Mouse (Mus musculus) activated CD4-positive, CD25-positive, alpha-beta regulatory T cell, adult 9 weeks (primary cell): ENCODE measurements around the gene Cdc42bpb. TPM values are rescaled to one million over a fixed set of nuclear protein-coding genes. Genes with fewer than 3 reads are reported as not detected.

Experiments
- polyA plus RNA-seq: library from polyadenylated mRNA; unstranded; fragments of 100-300 nt; shearing (Covaris generic); gene quantifications from one replicate; pipeline ENCODE4 v1.2.1, GENCODE M21; 2017

The Cdc42bpb gene
- 0.26 TPM for polyA plus RNA-seq

GRCm38 (mm10) chr12:111377376-111377973, at the start of gene Cdc42bpb:
Gene Cdc42bpb, minus strand, starts transcription at chr12:111377718.

GRCm38 (mm10) chr12:111416921-111417779, 39.6 kb upstream of the Cdc42bpb start, which contains the start of gene Exoc3l4:
Gene Exoc3l4, plus strand, starts transcription at chr12:111417017.

GRCm38 (mm10) chr12:111406622-111407021, 29.1 kb upstream of the Cdc42bpb start, which contains the start of gene Lbhd2:
Gene Lbhd2, plus strand, starts transcription at chr12:111406809.

GRCm38 (mm10) chr12:111270629-111271277, 106.8 kb downstream of the Cdc42bpb start, which contains the start of gene Amn:
Gene Amn, plus strand, starts transcription at chr12:111271095.

Other genes with a start within 250 kb of the Cdc42bpb start
- gene Traf3, start 211.3 kb downstream of the Cdc42bpb start, polyA plus RNA-seq: 26.0 TPM
- gene 4930595D18Rik, start 193.2 kb downstream of the Cdc42bpb start, polyA plus RNA-seq: 1.3 TPM
- gene Amn, start 106.6 kb downstream of the Cdc42bpb start, polyA plus RNA-seq: 0.35 TPM
- not detected for gene Lbhd2, start 29.1 kb upstream of the Cdc42bpb start, polyA plus RNA-seq
- not detected for gene Exoc3l4, start 39.3 kb upstream of the Cdc42bpb start, polyA plus RNA-seq
- not detected for gene Tnfaip2, start 64.8 kb upstream of the Cdc42bpb start, polyA plus RNA-seq
- not detected for gene Gm266, start 108.1 kb upstream of the Cdc42bpb start, polyA plus RNA-seq
- gene Eif5, start 160.3 kb upstream of the Cdc42bpb start, polyA plus RNA-seq: 159 TPM
- gene Mark3, start 196.8 kb upstream of the Cdc42bpb start, polyA plus RNA-seq: 13.5 TPM